Mouse (Mus musculus): ENCODE data around the gene Pde7b.

Pde7b gene

DNA sequence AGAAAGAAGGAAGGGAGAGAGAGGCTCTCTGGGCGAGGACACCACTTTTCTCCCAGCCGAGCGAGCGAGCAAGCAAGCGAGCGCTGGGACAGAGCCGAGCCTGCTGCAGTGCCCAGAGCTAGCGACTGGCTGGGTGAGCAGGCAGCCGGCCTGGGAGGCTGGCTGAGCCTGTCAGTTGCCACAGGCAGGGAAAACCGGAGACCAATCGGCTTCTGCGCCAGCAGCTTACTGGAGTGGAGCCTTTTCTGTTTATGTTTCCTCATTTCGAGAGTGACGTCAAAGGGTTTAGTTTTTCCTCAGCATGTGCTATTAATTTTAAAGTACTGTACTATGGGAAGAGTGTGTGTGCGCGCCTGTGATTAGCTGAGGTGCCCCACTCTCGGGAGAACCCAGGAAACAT, at the start of gene Pde7b:
TSS of gene Pde7b (minus strand) at position 173 of the 400 bp plus-strand sequence.
- DNase-seq (ENCODE audit: low spot score in 2 of 2), result peak in 1 of 2 experiments; percentile 31

DNA sequence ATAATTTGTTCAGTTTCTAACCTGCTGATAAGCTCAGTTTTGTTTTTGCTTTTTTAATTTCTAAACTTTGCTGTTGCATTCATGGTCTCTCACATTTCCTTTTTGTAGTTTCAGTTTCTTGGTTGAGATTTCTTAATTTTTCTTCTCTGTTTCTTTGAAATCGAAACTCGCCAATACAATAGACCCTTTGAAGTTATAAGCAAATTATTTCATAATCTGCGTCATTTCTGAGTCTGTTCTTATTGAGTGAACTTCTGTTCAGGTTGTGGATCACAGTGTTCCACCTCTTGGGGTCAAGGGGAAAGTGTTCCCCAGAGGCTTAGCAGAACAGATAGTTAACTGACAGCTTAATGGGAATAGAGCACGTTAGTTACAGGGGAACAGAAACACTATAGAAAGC, 47.2 kb upstream of the Pde7b start:
- DNase-seq (ENCODE audit: low spot score in 2 of 2), result no peak

DNA sequence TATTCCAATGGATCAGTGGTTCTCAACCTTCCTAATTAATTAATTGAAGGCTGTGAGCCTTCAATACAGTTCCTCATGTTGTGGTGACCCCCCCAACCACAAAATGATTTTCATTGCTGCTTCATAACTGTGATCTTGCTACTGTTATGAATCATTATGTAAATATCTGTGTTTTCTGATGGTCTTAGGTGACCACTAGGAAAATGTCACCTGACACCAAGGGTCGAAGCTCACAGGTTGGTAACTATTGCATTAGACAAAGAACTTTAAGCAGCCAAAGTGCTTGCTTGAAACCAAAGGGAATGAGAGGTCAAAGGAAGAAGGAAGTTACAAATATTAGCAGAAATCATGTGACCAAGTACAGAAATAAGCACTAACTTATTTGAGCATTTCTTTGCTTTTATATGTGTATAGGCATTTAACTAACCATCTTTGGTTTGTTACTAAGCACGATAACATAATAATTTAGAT, 45.6 kb upstream of the Pde7b start:
- no peak for DNase-seq (ENCODE audit: low spot score in 2 of 2)

DNA sequence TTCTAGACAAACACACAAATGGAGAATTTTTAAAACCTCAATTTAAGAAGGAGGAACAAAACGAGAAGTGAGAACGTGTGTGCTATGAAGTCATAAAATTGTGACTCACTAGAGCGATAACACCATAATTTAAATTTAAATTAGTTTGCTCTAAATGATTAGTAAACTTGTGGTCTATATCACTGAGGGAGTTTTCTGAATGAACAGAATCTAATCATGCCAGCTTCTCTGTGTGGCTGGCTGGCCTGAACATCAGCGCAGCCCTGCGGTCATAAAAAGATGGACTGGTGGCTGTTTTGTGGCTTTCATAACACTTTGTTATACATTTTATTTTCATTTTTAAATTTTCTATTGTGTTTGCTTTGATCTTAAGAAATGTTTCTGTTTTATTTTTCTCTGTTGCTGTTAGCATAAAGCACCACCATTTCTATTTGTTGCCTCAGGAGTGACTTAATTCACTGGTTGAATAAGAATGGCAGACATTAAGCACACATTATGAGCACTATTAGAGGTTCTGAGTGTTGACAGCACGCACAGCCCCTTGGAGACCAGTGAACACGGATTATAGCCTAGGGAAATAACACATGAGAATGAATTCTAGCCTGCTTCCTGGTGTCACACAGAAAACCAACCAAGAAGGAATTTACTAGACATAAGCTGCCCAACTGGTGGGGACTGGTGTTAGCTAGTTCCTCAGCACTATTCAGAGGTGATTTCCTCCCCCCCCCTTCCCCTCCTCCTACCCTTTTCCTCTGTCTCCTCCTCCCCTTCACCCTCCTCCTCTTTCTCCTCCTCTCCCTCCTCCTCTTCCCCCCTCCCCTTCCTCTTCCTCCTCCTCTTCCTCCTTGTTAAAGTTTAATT, 44.9 kb upstream of the Pde7b start:
- DNase-seq (ENCODE audit: low spot score in 2 of 2), result no peak

DNA sequence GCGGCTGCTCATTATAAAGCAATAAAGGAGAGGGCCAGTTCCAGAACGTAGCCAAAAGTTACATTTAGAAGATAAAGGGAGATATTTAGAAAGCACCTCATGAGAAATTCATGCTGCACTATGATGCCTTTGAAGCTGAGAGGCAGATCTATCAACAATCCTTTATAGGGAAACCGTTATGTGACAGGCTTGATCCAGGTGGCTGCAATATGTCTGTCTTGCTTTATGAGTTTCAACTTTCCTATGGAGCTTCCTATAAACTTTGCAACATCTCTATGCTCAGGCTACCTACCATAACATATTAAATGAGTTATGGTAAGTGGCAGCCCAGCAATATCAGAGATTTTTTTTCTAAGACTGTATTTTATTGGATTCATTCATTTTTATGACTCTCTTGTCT, 39.5 kb upstream of the Pde7b start:
- DNase-seq (ENCODE audit: low spot score in 2 of 2), result no peak

DNA sequence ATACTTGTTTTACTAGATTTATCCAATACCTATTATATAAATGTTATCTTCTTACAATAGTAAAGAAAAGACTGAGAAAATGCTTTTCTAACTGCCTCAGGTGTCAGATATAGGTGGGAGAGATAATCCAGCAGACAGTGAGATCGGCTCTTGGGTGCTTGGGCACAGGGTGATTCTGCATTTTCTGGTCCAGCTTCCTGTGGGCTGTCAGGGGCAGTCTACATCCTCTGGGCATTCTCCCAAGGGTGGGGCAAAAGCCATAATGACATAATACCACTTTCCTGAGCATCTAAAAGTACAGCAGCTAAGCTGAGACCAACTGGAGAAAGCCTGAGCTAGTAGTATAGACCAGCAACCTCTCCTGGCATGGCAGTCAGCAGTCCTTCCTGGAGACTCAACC, 34.1 kb upstream of the Pde7b start:
- no peak for DNase-seq (ENCODE audit: low spot score in 2 of 2)

DNA sequence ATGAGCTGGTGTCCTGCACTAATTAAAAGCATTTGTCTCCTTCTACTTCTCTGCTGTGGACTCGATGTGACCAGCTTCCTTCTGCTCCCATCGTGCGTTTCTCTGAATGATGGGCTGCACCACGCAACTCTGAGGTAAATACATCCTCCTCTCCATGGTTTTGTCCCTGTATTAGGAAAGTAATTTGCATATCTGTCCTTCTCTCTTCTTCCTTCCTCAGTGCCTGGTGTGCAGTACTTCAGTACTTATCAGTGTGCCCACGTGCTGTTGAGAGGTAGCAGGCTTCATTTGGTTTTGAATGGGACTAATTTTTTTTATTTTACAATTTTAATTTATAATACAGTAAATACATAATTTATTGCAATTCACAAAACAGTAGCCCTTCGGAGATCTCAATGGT, 33.4 kb upstream of the Pde7b start:
- no peak for DNase-seq (ENCODE audit: low spot score in 2 of 2)

DNA sequence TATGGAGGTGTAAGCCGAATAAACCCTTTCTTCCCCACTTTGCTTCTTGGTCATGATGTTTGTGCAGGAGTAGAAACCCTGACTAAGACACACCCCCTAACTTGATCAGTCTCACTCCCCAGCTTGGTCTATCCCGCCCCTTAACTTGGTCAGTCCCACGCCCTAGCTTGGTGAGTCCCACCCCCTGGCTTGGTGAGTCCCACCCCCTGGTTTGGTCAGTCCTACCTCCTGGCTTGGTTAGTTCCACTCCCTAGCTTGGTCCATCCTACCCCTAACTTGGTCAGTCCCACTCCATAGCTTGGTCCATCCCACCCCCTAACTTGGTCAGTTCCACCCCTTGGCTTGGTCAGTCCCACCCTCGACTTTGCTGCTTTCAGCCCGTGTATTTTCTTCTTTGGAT, 31.3 kb upstream of the Pde7b start:
- DNase-seq (ENCODE audit: low spot score in 2 of 2), result no peak

DNA sequence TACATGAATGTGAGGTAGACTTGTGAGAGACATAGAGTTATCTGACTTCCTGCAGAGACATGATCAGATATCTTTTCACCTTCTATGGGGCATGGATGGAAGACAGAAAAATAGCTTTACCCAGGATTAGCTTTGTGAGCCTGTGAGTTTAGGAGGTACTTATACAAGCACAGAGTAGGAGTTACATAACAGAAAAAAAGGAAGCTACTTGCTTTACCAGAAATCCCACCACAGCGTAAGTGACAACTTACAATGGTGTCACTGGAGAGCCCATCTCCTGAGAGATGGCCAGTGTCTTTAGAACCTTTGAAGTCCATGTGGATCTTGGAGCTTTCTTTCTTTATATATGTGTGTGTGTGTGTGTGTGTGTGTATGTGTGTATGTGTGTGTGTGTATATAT, 28.0 kb upstream of the Pde7b start:
- no peak for DNase-seq (ENCODE audit: low spot score in 2 of 2)

DNA sequence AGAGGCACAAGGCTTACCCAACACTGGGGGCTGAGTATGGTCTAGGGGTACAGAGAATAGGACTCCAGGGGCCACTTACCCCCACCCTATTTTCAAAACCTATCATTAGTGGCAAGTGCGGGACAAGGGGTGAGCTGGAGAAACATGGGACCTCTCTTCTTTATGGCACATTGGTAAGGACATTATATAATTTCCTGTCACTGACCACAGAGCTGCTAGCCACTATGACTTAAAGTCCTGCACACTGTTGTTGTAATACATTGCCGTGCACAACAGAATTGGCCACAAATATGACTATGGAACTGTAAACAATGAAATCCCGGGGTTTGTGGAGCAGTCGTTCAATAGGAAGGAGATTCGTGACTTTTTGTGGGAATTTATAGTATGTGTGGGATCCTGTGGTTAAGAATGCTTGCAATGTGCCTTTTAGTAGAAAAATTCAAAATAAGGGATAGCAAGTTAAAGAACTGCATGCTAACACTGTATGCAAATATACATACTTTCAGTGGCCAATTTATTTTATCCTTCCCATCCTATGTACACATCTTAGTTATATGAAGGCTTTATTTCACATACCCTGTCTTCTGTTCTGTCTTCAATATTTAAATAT, 25.9 kb upstream of the Pde7b start:
- DNase-seq (ENCODE audit: low spot score in 2 of 2), result no peak

DNA sequence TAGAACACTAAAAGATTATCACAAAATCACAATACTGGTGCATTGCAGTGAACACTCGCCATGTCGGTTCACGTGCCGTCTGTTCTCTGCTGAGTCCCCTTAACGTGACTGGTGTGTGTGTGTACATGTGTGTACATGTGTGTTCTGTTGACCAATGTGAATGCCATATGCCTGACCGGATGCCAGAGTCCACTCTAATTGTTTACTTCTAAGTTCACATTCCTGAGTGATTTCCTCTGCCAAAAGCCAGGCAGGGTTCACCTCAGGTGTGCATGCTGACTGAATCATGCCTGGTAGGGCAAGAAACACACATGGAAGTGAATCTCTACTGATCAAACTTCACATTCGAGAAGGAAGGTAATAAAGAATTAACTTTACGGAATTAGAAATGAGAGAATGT, 24.1 kb upstream of the Pde7b start:
- DNase-seq (ENCODE audit: low spot score in 2 of 2), result no peak

DNA sequence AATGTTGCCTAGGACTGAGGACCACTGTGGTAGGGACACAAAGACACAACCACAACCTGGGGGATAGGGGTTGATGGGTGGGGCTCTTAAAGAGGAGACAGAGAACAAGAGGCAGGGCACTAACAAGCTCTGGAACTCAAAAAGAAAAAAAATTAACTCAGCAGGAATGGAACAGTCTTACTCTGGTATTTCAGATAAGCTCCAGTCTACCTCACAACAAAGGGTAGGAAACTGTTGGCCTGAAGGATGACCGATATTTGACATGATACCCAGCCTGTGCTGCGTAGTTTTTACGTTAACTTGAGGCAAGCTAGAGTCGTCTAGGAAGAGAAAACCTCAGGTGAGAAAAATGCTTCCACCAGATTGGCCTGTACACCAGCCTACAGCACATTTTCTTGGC, 22.4 kb upstream of the Pde7b start:
- DNase-seq (ENCODE audit: low spot score in 2 of 2), result no peak

DNA sequence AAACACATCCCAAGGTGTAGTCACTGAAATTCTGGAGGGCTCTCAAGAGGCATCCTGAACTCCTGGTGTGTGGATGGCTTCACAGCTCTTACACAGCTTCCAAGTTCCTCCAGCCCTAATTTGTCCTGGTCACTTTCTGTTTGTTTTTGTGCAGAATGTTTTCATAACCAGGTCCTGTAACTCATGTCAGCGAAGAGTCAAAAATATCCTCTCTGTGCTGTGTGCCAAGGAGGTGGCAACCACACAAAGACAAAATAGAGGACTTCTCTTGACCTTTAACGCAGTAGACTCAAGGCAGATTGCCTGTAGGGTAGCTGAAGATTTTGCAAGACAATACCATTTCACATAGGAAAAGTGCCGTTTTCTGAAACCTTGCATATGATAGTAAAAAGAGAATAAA, 14.9 kb upstream of the Pde7b start:
- no peak for DNase-seq (ENCODE audit: low spot score in 2 of 2)

DNA sequence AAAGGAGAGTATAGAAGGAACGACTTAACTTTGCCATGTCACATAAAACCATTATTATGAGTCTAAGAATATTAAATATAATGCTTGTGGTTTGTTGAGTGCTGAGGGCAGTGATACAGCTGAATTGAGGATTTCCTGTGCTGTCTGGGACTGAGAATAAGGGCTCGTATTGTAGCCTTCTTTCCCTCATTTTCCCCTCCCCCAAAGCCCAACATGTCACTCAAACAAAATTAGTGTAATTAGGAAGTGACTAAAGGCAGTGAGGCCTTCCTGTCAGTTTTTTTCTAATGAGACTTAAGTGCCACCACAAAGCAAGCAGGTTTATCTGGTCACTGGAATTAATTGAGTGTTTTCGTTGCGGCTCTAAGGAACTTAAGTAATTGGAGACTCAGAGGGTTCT, 12.3 kb upstream of the Pde7b start:
- no peak for DNase-seq (ENCODE audit: low spot score in 2 of 2)

DNA sequence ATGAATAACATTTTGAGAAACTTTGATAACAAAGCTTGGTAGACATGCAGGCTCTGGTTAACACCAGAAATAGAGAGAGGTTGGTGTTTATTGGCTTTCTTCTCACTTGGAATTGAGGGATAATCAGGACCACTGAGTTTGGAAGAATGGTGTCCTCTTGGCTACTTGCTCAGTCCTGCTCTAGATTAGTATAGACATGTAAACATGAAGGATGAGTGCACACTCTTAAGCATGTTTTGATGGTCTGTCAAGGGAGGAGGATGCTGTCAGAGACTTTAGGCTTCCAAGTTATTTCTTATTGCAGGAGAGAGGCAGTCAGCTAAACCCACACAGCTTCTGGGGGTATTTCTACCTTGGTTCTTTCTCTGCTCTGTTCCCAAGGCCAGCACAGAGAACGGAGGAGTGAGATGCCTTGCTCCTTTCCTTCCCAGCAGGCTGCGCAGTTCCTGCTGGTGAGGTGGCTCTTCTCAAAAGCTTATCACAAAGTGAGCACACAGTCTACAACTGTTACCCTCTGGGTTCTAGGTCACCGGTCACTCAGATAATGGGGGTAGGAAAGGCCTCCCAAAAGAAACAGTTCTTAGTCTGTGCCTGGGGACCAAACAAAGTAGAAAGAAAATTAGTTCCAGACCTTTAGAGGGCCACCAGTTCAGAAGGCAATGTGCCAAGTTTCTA, 11.0 kb upstream of the Pde7b start:
- DNase-seq (ENCODE audit: low spot score in 2 of 2), result no peak

DNA sequence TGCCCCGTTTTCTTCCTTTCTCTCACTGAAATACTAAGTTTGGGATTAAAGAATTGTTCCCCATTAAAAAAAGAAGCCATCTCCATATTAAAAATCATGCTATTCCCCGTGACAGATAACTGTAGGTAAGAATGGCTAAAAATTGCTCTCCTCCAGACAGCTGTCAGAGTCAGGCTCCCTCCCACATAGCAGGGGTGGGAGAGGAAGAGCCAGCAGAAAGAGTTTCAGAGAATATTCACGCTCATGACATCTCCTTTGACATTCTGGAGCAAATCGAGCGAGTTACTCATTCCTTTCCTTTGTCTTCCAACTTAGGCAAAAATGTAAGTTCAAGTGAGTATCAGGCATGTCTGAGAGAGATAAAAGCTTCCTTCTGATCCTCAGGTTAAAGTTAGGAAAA, 8.7 kb upstream of the Pde7b start:
- no peak for DNase-seq (ENCODE audit: low spot score in 2 of 2)

DNA sequence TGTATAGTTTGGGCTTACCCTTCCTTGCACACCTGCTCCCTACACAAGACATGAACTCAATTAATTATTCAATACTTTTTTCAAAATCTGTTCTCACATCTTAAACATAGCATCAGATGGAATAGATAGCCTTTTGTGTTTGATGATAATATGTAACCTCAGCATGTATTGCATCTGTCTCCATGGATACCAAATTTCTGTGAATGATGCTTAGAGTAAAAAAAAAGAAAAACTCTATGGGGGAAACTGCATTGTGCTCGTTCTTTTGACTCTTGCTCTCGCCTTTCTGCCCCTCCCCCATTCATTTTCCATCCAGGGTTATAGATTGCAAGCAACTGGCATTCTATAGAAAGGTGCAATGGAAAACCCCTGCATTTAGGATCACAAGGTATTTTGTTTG, 7.3 kb upstream of the Pde7b start:
- DNase-seq (ENCODE audit: low spot score in 2 of 2), result no peak

DNA sequence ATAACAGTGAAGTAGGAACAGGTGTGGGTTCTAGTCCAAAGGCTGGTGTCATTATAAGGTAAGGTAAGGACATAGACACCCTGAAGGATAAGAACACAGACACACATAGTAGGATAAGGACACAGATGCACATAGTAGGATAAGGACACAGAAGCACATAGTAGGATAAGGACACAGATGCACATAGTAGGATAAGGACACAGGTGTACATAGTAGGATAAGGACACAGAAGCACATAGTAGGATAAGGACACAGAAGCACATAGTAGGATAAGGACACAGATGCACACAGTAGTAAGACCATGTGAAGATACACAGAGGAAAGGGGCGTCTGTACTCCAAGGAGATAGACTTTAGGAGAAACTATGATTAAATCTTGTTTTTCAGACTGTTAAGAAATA, 5.2 kb upstream of the Pde7b start:
- DNase-seq (ENCODE audit: low spot score in 2 of 2), result no peak

DNA sequence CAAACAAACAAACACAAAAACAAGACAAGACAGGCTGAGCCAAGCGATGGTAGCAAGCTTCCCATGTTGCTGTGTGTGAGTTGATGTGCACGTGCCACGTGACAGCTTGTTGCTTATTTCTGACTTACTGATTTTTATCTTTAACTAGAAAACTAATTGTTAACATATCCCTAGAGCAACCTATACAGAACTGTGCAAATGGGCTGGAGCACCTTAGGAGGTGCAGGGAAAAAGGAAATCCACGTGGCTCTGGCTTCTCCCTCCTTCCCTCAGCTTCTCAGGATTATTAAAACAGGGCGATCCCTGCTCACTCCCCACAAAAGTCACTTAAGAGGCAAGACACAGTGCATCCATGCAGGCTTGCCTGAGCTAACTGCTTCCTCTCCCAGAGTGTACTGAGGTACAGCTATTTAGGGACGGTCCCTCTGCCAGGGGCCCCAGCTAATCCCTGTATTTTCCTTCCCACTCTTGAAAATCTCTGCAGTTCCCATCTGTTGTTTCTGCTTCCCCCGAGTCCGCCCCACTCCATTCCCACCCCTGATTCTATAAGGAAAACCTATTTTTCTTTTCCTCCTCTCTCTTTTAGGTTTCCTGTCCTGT, 606 bp upstream of the Pde7b start:
- no peak for DNase-seq (ENCODE audit: low spot score in 2 of 2)

DNA sequence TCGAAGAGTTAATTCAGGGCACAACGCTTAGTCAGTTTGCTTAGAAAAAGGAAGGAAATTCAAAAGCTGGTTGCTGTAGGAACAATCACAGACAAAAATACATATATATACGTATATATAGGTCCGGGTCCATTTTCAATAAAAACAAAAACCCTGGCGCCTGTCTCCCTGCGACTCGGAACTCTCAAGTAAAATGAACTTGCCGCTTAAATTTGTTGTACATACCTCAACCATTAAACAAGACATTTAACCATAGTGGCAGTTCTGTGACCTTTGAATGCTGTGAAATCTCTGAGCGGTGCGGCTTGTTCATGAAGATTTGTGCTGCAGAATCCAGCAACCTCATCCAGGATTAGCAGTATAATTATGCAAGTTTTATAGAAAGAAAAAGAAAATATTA, 427 bp downstream of the Pde7b start:
- DNase-seq (ENCODE audit: low spot score in 2 of 2), result no peak

DNA sequence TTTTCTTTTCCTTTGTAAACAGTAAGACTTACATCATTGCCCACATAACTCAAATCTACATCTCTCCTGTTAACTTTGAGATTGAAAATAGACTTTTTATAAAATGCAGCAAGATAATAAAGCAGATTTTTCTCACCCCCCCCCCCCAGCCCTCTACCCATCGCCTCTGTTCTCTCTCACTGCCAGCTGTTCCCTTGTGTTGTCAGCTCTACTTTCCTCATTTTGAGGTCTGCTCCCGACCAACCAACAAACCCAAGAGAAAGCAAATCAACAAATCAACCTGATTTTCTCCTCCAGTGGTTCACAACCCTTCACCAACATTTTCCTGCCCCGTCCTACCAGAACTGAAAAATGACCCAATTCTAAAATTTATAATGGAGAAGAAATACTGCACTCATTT, 916 bp downstream of the Pde7b start:
- DNase-seq (ENCODE audit: low spot score in 2 of 2), result no peak

DNA sequence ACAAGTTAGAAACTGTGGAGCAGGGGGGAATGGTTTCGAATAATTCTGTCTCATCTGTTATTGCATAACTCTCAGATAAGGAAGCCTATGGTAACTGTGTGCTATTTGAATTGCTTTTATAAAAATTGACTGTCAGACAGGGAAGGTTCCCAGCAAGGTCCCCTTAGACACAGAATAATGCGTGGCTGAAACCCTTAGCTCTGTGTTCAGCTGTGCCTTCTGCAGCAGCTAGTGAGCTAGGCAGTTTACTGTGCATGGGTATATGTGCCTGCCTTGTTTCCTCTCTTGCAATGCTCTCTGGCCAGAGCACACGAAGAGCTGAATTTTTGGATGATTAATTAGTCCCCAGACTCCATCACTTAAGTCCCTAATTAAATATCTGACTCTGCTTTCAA, 1.4 kb downstream of the Pde7b start:
- DNase-seq (ENCODE audit: low spot score in 2 of 2), result no peak
